Mouse (Mus musculus): ENCODE measurements around the gene Ell.

Ell gene

GRCm38 (mm10) chr8:70611849-70612248 is 72.6 kb downstream of the Ell start:
- peak; percentile 84 for DNase-seq (ENCODE audit: low read depth)

- no peak for DNase-seq (ENCODE audit: low read depth)
These were observed 74.5 kb downstream of the Ell start for GRCm38 (mm10) chr8:70613763-70614162.

GRCm38 (mm10) chr8:70614469-70614868 is 75.2 kb downstream of the Ell start:
- no peak for DNase-seq (ENCODE audit: low read depth)

- DNase-seq (ENCODE audit: low read depth): no peak
These were observed 76.0 kb downstream of the Ell start for GRCm38 (mm10) chr8:70615281-70615680.

- no peak for DNase-seq (ENCODE audit: low read depth)
These were observed 76.6 kb downstream of the Ell start, which contains the start of gene Lrrc25 for GRCm38 (mm10) chr8:70615894-70616293. Gene Lrrc25 (plus strand): TSS chr8:70616155.

- DNase-seq (ENCODE audit: low read depth): no peak
These were observed 77.4 kb downstream of the Ell start for GRCm38 (mm10) chr8:70616645-70617044.

- DNase-seq (ENCODE audit: low read depth): no peak
These were observed 78.7 kb downstream of the Ell start for GRCm38 (mm10) chr8:70617985-70618384.

- DNase-seq (ENCODE audit: low read depth): peak; percentile 69
These were observed 79.7 kb downstream of the Ell start for GRCm38 (mm10) chr8:70618888-70619334.

GRCm38 (mm10) chr8:70622220-70622619 is 83.0 kb downstream of the Ell start:
- no peak for DNase-seq (ENCODE audit: low read depth)

- peak; percentile 41 for DNase-seq (ENCODE audit: low read depth)
These were observed 85.8 kb downstream of the Ell start for GRCm38 (mm10) chr8:70625104-70625503.

GRCm38 (mm10) chr8:70627041-70627440 is 87.8 kb downstream of the Ell start:
- peak; percentile 59 for DNase-seq (ENCODE audit: low read depth)

GRCm38 (mm10) chr8:70628986-70629490 is 89.8 kb downstream of the Ell start:
- DNase-seq (ENCODE audit: low read depth): no peak

GRCm38 (mm10) chr8:70629574-70630531 is 90.6 kb downstream of the Ell start:
- DNase-seq (ENCODE audit: low read depth): peak; percentile 89

- peak; percentile 73 for DNase-seq (ENCODE audit: low read depth)
These were observed 91.5 kb downstream of the Ell start for GRCm38 (mm10) chr8:70630532-70631381.

GRCm38 (mm10) chr8:70631436-70631835 is 92.2 kb downstream of the Ell start:
- no peak for DNase-seq (ENCODE audit: low read depth)

- DNase-seq (ENCODE audit: low read depth): no peak
These were observed 93.2 kb downstream of the Ell start, which contains the start of gene Gdf15 for GRCm38 (mm10) chr8:70632346-70632892. Gene Gdf15 (minus strand): TSS chr8:70632456.

GRCm38 (mm10) chr8:70634066-70634465 is 94.8 kb downstream of the Ell start:
- DNase-seq (ENCODE audit: low read depth): peak; percentile 83

- no peak for DNase-seq (ENCODE audit: low read depth)
These were observed 96.3 kb downstream of the Ell start for GRCm38 (mm10) chr8:70635527-70635926.

- DNase-seq (ENCODE audit: low read depth): no peak
These were observed 97.6 kb downstream of the Ell start for GRCm38 (mm10) chr8:70636838-70637237.

- no peak for DNase-seq (ENCODE audit: low read depth)
These were observed 99.5 kb downstream of the Ell start for GRCm38 (mm10) chr8:70638752-70639151.
